Mouse (Mus musculus): ENCODE results near the gene Mtcl1. TPM values are rescaled to one million over a fixed set of nuclear protein-coding genes. Genes with fewer than 3 reads are reported as not detected.

The Mtcl1 gene
- total RNA-seq, 1 experiment from 2014 or later = not detected

DNA sequence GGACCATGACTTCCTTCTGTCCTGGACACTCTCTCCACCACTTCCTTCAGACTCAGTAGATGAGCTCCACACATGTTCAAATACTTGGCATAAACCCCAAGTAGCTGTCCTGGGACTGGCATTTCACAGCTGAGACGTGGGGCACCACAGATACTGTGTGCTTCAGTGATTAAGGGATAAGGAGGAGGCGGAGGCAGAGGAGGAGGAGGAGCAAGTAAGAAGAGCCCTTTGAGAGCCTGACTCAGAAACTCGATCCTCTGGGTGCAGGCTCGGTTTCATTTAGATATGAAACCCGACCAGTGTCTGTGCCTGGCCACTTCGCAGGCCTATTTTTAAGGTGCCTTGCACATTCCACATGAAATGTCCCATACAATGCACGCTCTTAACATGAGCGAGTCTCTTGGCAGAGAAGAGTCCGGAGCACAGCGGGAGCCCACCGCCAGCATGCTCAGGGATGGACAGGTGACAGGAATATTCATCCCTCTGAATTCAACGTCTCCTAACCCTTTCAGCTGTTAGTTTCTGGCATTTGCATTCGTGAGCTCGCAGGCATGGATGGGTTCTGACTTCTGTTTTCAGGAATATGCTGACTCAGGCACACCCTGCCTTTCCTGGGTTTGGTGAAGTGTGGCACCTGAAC, 74.8 kb downstream of the Mtcl1 start:
- ATAC-seq (ENCODE audit: extremely low read depth, insufficient number of reproducible peaks, low FRiP score, poor library complexity, severe bottlenecking) = no peak

DNA sequence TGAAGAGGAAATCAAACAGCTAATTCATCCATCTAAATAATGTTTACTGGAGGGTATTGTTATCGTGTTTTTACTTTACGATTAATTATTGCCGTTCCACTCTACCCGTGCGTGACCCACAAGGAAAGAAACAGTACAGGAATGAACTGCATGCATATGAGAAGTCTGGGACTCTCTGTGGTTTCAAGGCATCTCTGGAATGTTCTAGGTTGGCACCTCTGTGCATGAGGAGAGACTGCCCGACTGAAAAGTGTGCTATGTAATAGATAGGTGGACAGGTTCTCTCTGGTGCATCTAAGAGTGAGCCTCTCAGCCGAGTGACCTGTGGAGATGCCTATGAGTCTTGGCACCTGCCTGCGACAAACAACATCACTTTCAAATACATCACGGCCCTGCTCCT, 78.7 kb downstream of the Mtcl1 start:
- no peak for ATAC-seq (ENCODE audit: extremely low read depth, insufficient number of reproducible peaks, low FRiP score, poor library complexity, severe bottlenecking)

DNA sequence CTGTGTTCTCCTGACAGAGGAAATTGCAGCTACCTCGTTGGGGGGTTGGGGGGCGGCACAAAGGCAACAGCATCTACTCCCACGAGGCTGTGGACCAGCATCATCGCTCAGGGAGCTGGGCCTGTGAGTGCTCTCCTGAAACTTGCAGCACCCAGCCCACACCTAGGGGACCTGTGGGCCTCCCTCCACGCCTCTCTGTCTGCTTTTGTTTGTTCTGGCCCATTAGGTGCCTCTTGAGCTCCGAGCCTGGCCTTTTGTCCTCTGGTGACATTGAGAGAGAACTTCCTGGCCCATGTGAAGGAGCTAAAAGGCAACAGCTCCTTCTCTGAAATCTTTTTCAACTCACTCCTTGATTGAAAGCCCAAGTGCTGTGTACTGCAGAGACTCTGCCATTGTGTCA, 79.8 kb downstream of the Mtcl1 start:
- ATAC-seq (ENCODE audit: extremely low read depth, insufficient number of reproducible peaks, low FRiP score, poor library complexity, severe bottlenecking) = no peak

DNA sequence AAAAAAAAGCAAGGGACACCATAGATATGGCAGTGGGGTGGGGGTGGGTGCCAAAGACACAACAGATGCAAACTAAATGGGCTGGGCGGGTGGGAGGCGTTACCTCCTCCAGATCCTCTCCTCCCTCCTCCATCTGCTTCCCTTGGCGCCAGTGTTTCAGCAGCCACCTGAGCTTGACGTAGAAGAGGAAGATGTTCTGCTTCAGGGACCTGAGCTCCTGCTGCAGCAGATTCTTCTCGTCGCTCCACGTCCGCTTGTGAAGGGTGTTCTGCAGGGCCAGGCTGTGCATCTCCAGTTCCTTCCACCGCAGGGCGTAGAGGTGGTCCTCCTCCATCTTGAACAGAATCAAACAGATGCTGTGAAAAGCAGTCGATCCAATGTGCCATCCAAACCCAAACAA, 81.4 kb downstream of the Mtcl1 start:
- ATAC-seq (ENCODE audit: extremely low read depth, insufficient number of reproducible peaks, low FRiP score, poor library complexity, severe bottlenecking) = no peak

DNA sequence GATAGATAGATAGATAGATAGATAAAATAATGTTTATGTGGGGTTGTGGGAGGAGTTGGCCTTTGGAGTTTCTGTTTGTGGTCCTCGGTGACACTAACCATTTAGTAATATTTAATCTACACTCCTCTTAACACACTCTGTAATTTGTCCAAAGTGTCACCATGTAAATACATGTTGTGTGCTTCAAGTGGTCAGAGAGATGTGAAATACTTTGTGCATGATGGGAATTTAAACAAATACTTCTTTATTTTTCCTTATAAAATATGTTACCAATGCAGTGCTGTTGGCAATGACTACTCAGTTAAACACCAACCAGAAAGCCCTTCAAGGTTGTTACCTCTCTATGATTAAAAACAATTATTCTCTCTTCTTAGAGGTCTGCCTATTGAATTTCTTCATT, 83.9 kb downstream of the Mtcl1 start:
- no peak for ATAC-seq (ENCODE audit: extremely low read depth, insufficient number of reproducible peaks, low FRiP score, poor library complexity, severe bottlenecking)

DNA sequence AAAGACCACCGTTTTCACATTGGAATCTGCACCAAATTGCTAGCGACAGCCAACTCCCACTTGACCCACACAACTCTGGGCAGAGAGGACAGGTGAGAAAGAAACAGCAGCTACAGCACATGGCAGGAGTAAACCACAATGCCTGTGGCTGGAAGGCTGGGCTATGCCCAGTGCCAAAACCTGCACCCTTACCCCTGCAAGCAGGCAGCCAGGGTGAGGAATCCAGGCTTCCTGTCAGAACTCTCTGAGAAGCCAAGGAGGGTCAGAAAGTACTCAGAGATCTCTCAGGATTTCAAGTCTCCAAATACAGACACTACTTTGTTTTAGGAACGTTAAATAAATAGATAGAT, 84.3 kb downstream of the Mtcl1 start:
- ATAC-seq (ENCODE audit: extremely low read depth, insufficient number of reproducible peaks, low FRiP score, poor library complexity, severe bottlenecking) = no peak

DNA sequence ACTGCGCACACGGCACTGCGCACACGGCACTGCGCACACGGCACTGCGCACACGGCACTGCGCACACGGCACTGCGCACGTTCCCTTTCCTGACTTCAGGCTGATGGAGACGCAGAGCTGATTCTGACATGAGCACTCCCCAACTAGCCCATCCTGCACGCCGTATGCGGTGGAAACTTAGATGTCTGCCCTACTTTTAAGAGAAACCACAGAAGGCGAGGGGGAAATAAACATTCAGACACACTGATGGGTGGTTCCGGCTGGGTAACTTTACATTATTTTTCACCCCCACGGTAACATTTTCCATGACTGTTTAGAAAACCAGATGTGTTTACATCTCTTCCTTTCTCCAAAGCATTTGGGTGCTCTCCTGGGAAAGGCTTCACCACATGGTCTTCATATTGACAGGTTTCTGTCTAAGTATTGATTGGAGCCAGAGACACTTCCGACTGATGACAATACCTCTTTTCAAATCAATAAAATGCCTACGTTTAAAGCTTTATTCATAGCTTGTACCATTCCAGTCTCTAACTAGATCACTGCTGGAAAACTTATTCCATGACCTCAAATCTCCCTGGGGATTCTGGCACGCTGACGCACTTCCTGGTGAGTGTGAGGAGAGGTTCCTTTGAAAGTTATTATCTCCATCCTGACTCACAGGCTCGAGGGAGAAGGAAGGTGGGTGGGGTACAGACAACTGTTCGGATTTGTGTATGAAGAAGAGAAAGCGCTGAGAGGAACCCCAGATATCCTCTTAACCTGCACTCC, 84.8 kb downstream of the Mtcl1 start:
- ATAC-seq (ENCODE audit: extremely low read depth, insufficient number of reproducible peaks, low FRiP score, poor library complexity, severe bottlenecking) = no peak

DNA sequence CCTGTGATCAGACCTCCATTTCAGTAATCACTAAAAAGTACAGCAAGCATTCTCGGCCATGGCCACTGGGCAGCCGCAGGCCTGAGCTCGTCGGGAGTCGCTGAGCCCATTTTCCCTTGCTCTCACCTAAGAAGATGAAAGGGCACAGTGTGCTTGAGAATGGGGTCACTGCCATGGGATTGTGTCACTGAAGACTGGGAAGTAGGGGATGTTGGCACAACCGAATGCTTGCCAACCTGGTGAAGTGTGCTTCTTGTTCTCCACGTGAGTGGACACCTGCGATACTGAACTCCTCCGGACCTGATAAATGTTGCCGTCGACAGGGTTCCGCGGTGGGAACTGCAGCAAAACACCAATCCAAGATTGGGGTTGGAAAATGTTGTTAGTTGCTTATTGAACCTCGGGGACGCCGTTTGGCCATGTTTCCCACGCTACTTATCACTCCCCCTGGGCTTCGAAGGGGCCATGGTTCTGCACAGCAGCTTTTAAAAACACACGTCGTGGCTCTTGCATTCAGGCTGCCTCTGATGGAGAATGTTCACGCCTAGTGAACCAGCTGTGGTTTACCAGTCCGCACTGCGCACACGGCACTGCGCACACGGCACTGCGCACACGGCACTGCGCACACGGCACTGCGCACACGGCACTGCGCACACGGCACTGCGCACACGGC, 85.6 kb downstream of the Mtcl1 start:
- no peak for ATAC-seq (ENCODE audit: extremely low read depth, insufficient number of reproducible peaks, low FRiP score, poor library complexity, severe bottlenecking)

DNA sequence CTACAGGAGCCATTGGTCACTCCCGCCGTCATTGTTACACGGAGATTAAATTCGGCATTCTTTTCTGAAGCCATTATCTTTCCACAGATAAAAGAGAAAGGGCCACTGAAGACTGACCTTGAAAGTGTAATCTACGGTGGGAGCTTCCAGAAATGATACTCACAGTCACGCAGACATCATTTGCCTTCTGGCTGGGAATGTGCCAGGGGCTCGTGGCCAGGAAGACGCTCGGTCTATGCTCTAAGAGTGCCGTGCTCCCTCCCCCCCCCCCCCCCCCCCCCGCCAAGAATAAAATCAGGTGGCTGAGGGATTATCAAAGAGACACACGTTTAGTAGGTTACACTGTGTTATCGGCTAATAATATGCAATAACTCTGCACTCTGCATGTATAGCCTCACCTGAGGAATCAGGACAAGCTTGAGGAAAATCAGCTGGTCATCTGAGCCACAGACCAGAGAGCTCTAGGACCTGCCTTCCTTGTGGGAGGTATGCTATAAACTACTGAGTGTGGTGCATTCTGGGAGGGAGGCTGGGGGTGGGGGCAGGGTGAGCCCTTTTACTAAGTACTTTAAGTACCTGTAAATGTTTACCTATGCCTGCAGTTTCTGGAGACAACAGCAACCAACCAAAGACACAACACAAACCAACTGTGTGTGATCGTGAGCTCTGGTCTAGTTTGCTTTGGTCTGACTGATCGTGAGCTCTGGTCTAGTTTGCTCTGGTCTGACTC, 87.1 kb downstream of the Mtcl1 start:
- ATAC-seq (ENCODE audit: extremely low read depth, insufficient number of reproducible peaks, low FRiP score, poor library complexity, severe bottlenecking) = no peak

DNA sequence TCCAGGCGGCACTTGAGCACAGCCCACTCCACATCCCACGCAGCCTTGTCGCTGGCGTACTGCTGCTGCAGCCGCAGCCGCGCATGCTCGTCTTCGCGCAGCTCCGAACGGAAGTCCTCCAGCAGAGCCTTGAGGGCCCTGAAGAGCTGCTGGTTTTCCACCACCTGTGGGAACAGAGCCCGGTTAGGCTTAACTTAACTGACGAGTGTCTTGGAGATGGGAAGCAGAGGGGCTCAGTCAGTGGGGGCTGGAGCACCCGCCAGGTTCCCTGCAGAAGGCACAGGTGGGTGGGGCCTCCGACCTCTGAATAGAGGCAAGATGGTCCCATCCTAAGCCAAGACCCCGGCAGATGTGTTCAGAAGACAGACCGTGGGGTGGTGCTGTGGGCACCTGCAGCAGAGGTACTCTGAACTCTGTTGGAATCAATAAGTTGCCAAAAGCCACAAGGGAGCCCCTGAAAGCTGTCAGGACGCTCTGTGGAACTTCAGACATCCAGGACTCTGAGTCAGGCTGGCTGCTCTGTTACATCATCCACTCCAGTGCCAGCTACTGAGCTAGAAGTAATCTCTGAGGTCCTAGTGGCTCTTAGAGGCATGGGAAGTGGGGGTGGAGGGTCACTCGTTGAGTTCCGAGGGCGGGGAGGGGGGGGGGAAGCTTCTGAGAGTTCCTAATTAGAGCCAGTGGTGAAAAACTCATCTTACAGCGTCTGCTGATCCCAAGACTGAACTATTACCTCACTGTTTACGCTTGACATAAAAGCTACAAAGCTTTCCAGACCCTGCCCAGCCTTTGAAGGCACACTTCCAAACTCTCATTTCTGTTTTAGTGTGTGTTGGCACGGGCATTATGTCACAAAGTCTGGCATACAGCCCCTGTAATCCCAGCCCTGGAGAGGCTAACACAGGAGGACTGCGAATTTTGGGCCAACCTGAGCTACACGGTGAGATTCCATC, 91.2 kb downstream of the Mtcl1 start:
- no peak for ATAC-seq (ENCODE audit: extremely low read depth, insufficient number of reproducible peaks, low FRiP score, poor library complexity, severe bottlenecking)

DNA sequence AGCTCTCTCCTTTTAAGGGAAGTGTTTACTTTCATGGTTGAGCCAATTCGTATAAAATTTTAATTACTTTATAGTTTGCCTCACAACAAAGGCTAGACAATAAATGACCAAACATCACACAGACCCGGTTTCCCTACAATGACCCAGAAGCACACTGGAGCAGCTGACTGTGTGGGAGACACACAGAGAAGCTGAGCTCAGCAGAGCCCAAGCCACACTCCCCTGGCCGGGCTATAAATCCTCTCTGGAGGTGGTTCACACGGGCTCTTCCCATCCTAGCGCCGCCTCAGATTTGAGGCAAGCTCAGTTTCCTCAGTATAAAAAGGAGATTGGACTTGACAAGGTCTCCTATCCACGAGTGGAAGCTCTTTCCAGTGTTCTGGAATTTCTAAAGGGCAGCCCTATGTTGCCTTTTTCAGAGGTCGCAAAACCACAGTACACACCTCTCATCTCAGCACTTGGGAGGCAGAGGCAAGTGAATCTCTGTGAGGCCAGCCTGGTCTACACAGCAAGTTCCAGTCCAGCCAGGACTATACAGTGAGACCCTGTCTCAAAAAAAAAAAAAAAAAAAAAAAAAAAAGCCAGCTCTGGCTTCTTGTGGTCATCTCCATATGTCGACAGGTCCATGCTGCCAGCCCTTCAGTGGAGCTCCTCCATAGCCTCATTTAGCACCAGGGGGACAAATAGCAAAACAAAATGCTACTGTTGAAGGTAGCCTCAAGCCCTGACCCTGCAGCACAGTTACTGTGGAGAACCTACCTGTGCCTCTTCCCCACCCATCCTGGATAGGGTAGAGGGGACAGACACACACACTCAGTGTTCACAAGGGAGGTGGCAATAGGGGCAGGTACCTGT, 92.2 kb downstream of the Mtcl1 start:
- ATAC-seq (ENCODE audit: extremely low read depth, insufficient number of reproducible peaks, low FRiP score, poor library complexity, severe bottlenecking) = no peak

DNA sequence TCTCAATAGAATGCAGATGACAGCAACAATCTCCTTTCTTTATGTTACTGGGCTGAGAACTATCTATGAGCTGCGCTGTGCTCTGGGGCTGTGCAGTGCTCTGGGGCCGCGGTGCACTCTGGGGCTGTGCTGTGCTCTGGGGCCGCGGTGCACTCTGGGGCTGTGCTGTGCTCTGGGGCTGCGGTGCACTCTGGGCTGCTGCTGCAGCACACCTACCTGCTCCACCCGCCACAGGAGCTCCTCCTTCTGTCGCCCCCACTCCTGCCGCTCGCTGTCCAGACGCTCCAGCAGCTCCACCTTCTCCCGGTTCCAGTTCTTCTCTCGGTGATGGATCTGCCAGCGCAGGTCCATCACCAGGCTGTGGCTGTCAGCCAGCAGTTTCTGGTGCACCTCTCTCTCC, 95.6 kb downstream of the Mtcl1 start:
- no peak for ATAC-seq (ENCODE audit: extremely low read depth, insufficient number of reproducible peaks, low FRiP score, poor library complexity, severe bottlenecking)

DNA sequence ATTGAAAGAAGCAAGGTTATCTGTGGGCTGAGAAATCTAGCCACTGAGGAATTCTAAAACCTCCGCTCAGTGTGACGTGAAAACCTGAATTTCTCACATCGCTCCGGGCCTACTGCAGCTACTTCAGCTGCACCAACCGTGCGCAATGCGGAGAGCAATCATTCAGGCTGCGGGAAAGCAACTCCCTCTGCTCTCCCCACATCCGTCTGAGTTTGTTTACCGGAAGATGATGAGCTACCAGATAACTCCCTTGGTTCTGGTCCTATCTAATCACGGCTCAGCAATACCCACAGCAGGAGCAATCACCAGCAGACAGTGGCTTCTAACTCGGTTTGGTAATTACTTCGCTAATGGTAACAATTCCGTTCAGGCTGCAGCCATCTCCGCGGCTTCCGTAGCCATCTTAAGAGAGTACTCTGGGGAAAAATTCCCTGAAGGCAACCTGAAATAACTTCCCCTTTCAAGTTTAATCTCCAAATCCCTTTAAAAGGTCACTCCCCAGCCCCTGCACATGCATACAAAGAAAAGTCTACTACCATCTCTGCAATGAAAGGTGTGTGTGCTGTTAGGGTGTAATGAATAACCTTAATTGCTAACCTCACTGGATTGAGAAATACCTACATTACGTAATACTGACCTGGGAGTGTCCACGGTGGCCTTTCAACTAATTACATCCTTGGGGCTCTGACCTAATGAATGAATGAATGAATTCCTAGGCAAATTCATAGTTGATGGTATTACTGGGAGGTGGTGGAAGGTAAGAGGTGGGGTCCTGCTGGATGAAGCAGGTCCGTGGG, 96.5 kb downstream of the Mtcl1 start:
- ATAC-seq (ENCODE audit: extremely low read depth, insufficient number of reproducible peaks, low FRiP score, poor library complexity, severe bottlenecking) = no peak

DNA sequence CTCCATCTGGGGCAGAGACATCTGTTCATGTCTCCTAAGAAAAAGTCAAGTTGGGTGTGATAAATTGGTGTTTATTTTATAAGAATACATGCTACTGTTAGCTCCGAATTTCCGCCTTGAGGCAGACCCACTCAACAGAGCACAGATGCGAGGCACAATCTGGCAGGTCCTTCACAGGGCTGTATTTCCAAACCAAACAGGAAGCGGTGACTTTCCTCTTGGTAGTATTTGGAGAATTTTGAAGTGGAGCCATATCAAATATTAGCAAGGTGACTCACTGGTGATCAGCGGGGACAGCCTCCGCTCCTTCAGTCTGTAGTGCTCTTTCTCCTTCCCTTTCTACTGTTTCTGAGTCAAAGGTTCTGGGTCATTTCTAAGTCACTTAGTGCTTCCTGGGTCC, 97.3 kb downstream of the Mtcl1 start:
- no peak for ATAC-seq (ENCODE audit: extremely low read depth, insufficient number of reproducible peaks, low FRiP score, poor library complexity, severe bottlenecking)

DNA sequence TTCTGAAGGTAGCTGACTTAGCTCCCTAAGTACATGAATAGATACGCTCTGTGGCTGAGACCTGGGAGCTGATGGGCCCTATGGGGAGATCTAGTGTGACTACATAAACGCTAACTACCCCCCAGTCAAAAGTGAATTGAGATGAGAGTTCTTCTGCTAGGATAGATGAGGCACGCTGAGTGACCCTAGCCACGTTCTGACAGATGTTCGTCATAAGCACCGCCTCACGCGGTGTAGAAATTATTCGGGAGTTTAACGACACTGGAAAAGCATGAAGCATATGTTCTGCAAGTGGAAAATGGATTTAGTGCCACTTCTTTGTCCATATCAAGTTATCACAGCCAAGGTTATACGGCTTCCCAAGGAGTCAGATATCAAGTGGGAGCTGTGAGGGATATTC, 98.9 kb downstream of the Mtcl1 start:
- ATAC-seq (ENCODE audit: extremely low read depth, insufficient number of reproducible peaks, low FRiP score, poor library complexity, severe bottlenecking) = no peak

DNA sequence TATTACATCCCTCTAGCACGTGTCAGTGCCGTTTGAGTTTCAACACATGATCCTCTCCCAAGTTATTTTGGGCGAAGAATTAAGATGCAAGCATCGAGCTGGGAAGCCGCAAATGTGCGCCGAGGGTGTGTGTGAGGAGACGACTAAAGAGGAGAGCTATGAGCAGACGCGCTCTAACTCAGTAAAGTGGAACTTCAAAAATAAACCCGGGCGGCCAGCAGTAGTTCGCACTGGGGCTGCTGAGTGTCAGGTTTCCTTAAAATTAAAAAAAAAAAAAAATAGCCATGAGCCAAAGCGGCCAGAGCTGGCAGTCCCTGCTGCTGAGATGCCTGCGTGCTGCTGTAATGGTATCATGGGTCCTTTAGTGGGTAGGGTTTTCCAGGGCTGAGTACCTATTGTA, 99.4 kb downstream of the Mtcl1 start:
- ATAC-seq (ENCODE audit: extremely low read depth, insufficient number of reproducible peaks, low FRiP score, poor library complexity, severe bottlenecking) = no peak

DNA sequence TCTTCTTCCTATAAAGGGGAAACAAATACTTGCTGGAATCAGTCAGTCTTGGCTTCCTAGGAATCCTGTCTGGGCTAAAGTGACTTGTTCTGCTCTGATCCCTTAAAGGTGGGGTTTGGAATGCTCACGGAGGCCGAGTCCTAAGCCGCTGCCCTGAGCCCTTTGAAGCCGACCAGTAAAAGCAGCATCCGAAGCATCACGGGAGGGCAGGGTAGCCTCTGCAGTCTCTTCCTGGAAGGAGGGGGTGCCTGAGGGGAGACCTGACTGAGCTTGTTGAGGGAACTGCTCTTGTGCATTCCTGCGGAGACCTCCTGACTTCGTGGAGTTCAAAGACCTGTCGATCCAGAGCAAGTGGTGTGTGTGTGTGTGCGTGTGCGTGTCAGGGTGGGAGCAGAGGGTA, 103.2 kb downstream of the Mtcl1 start:
- no peak for ATAC-seq (ENCODE audit: extremely low read depth, insufficient number of reproducible peaks, low FRiP score, poor library complexity, severe bottlenecking)

Measured in neutrophil, adult 5-6 weeks (primary cell).